Mouse (Mus musculus) embryonic stem cell, embryonic (primary cell): ENCODE measurements around the gene Bcl6.

Experiments used
- CTCF ChIA-PET, 4 experiments: fragments of 300-600 bp in 2 of 4; fragments of 350-600 bp in 2 of 4; sonication (Branson Sonifier 250); formaldehyde crosslinking; loops; one replicate each; lab custom pipeline; 2022; ENCODE audit warnings: inconsistent platforms in 2 of 4; lab: Charles Lee
- POLR2A ChIA-PET, 4 experiments: fragments of 300-600 bp in 2 of 4; fragments of 350-600 bp in 2 of 4; sonication (Branson Sonifier 250); formaldehyde crosslinking; loops; one replicate each; lab custom pipeline; 2022; ENCODE audit warnings: antibody characterized with exemption in 4 of 4, inconsistent platforms in 1 of 4; lab: Charles Lee

Gene Bcl6

DNA sequence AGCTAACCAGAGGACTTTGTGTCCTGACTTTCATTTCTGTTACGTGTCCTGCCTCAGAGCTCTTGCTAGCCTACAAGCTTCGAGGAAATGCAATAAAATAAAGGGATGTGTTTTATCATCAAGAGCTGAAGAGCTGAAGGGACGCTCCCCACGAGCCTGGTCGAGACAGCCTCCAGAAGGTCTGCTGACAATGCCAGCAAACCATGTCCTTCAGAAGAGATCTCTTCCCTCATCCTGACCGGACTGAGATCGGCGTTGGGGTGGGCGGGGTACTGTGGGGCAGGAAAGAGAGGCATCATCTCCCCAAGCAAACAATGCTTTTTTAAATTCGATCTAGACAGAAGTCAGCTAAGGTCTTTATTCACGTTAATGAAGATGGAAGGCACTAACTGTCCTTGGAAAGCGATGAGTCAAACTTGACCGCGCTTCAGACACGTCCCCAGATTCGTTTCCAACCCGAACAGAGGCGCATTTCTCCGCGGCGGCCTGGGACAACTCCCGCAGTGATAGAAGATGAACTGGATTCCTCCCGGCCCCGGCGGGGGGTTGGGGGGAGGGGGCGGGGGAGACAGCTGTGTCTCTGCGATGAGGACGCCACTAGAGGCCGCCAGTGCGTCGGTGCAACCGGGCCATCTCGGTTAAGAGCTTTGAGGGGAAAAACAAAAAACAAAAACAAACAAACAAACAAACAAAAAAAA lies 5.6 kb downstream of the Bcl6 start:
- POLR2A ChIA-PET = interaction anchor here (0.6 to 11.1 kb wide), 28 partner anchors 9 to 1084 kb away, joined by 3 to 116 read pairs (median 4); no protein-coding TSS in a partner anchor
- CTCF ChIA-PET = interaction anchor here (0.5 to 5.6 kb wide), 84 partner anchors 9 to 1995 kb away, joined by 3 to 84 read pairs (median 4); partner anchors contain the start of gene Lpp (in 1 of the 4)

DNA sequence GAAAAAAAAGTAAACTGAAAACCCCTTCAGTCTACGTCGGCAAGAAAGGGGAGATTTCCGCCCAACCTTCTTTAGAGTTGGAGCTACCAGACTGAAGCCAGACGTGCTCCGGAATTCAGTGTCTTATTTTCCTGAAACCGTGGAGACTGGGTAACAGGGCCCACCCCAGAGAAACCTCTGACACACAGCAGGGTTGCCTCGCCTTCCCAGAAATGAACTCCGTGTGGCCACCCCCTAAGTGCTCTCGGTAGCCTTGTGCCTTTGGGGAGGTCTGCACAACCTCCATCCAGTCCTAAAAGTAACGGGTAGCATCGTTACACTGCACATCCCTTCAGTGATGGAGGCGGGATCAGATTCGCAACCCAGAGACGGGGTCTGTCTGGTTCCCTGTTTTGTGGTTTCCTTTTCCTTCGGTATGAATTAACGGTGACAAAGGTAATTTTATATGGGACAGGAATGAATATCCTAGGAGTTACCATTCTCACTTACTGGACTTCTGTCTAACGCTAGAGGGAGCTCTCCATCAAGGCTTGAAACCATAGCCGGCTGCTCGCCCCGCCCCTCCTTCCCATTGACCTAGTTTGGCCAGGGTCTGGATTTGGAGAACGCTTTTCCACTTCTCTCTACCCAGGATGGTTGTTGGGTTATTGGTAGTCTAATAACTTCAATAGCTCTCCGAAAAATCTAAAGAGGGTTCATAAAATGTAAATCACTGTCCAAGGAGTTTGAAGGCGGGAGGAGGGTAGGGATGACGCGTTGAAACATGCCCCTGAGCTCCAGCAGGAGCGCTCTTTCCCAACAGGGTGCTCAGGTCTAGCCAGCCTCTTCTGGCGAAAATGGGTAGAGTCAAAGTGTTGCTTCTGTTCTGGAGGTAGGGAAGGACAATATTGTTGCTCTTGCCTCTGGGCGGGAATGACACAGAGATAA lies 6.5 kb downstream of the Bcl6 start:
- ChIA-PET CTCF (interaction anchor here (0.5 to 5.6 kb wide), 59 partner anchors 9 to 1367 kb away, joined by 3 to 84 read pairs (median 4); partner anchors contain the start of gene Lpp (in 1 of the 4)), POLR2A (interaction anchor here in 3 of 4 experiments (0.6 to 11.1 kb wide), 22 partner anchors 10 to 1085 kb away, joined by 3 to 116 read pairs (median 4); no protein-coding TSS in a partner anchor)

DNA sequence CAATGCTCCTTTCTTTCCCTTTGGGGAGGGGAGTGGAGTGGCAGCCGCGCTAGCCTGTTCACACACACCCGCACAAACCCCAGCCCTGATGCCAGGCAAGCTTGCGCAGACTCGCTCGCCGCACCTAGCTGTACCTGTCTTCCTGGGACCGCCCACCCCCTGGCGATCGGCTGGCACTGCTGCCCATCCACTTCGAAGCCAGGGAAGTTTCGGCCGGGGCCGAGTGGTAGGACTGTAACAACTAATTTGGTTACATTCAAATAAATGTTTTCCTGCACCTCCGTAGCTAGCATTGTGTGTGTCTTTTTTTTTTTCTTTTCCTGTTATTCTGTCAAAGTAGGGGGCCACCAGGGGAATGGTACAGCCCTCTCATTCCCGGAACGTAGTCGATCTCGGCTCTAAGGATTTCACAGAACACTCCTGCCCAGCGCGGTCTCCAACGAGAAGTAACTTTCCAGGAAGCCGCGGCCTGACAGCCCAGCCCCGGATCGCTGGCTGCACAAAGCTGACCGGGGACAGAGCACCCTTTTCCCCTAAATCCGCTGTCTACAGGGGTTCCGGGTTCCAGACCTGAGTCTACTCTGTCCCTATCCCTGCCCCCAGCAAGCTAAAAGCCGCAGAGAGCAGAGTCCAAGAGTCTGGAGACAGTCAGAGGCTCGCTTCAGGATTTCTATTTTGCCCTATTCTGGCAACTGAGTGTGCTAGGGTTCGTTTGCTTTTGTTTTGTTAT lies 7.5 kb downstream of the Bcl6 start:
- POLR2A ChIA-PET = interaction anchor here in 3 of 4 experiments (0.7 to 11.1 kb wide), 9 partner anchors 7 to 1082 kb away, joined by 3 to 116 read pairs (median 4); partner anchors contain the start of genes Bcl6 (in 2 of the 3) and Gm37419 (in 2 of the 3)
- CTCF ChIA-PET = interaction anchor here in 3 of 4 experiments (0.6 to 5.6 kb wide), 12 partner anchors 8 to 1283 kb away, joined by 3 to 84 read pairs (median 4); no protein-coding TSS in a partner anchor

DNA sequence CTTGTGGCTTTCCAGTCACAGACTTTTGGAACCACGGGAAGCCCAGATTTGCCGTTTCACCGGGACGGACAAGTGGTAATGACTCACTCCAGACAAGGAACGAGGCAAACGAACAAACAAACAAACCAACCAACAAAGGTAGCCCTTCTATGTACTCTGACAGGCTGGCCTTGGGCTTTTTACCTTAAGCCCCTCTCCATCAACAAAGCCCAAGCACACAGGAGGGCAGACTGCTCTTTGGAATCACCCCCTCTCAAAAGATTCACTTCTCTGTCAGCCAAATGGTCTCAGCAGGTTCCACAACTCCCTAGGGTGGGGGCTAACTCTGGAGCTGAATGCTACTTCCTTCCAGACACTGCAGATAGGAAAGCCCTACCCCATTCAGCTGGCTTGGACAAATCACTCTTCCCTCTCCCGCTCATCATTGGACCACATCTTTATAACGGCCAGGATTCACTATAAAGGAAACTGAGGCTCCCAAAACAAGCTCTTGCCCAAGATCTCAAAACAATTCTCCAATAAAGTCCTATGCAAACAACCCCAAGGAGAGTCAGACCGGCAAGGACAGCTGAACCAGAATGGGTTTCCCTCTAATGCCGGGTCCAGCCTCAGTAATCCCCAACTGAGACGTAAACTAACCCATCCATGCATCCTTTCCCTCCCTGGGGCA lies 8.3 kb downstream of the Bcl6 start:
- ChIA-PET CTCF (interaction anchor here in 2 of 4 experiments (0.6 to 5.6 kb wide), 6 partner anchors 10 to 1284 kb away, joined by 3 to 84 read pairs (median 3); no protein-coding TSS in a partner anchor), POLR2A (interaction anchor here in 2 of 4 experiments (1.2 to 11.1 kb wide), 5 partner anchors 8 to 1079 kb away, joined by 3 to 116 read pairs (median 6); partner anchors contain the start of genes Bcl6 (in 2 of the 2) and Gm37419 (in 2 of the 2))

DNA sequence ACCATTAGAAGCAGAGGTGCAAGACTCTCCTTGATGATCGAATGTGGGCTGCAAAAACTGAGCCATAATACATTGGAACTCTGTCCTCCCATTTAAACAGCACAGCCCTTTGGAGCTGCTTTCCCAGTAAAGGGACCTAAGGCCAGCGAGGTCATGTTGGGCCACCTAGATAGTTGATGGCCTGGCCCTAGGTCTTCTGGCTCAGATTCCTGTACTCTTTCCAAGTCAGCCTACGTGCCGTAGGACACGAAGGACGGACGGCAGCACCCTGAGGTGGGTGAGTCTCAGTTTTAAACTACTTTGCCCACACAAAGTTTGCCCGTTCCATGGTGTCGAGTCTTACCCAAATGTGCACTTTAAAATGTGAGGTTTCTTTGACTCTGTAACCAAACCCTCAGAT lies 9.2 kb downstream of the Bcl6 start:
- POLR2A ChIA-PET = interaction anchor here in 2 of 4 experiments (1.7 to 2.0 kb wide), 2 partner anchors 9 kb away, joined by 6 to 10 read pairs; partner anchors contain the start of genes Bcl6 (in 2 of the 2) and Gm37419 (in 2 of the 2)
- CTCF ChIA-PET = interaction anchor here in 1 of 4 experiments (1.1 kb wide), 1 partner anchor 12 kb away, joined by 3 read pairs; no protein-coding TSS in a partner anchor

DNA sequence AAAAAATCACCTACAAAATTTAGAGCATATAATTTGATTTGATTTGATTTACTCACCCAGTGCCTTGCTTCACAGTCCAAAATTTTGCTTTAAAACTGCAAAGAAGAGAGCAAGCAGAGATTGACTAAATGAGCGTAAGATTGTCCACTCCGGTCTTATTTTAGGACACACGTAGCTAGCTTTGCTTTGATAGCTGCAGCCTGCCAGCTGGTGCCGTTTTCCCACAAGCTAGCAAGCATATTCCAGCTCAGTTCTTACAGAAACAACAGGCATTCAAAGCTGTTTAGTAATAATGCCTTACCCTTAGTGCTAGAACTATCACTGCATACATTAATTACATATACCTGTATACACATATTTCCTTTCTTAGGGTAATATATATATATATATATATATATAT lies 10.2 kb downstream of the Bcl6 start:
- POLR2A ChIA-PET = interaction anchor here in 3 of 4 experiments (0.7 to 1.4 kb wide), 3 partner anchors 10 to 1312 kb away, joined by 4 to 11 read pairs (median 7); partner anchors contain the start of genes Bcl6 (in 2 of the 3) and Gm37419 (in 2 of the 3)
- CTCF ChIA-PET = no interaction called here

DNA sequence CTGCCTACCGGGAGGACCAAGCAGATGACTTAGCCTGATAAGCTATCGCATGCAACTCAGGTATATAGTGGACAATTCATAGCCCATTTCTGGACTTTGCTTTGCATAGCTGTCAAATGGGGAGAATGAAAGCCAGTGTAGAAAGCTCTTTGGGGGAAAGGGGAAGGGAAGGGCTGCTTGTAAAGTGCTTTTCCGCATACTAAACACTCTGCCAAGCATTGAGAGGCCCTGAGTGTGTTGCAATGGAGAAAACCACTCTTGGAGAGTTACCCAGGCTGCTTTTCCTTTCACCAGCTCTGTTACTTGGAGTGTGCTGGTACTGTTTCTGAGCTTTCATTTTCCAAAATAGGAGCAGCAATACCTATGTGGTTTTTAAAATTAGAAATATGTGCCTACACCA lies 10.9 kb downstream of the Bcl6 start:
- ChIA-PET CTCF (interaction anchor here in 1 of 4 experiments (0.7 kb wide), 1 partner anchor 10 kb away, joined by 4 read pairs; no protein-coding TSS in a partner anchor), POLR2A (interaction anchor here in 2 of 4 experiments (1.2 to 1.4 kb wide), 2 partner anchors 11 kb away, joined by 4 to 7 read pairs; partner anchors contain the start of genes Bcl6 (in 2 of the 2) and Gm37419 (in 2 of the 2))

DNA sequence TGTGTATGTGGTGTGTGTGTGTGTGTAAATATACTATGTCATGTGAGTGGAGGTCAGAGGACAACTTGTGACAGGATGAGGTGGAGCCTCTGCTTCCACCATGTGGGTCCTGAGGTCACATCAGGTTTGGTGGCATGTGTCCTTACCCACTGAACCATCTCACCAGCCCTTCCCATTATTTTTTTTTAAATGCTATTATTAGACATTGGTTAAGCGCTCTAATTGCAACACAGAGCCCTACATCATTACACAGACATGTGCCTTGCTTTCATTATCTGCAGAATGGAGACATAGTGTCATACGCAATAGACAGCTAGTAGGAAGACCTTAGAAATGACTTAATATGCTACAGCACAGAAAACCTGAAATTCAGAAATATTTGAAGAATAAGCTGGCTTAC lies 12.5 kb downstream of the Bcl6 start:
- CTCF ChIA-PET = no interaction called here
- POLR2A ChIA-PET = no interaction called here

DNA sequence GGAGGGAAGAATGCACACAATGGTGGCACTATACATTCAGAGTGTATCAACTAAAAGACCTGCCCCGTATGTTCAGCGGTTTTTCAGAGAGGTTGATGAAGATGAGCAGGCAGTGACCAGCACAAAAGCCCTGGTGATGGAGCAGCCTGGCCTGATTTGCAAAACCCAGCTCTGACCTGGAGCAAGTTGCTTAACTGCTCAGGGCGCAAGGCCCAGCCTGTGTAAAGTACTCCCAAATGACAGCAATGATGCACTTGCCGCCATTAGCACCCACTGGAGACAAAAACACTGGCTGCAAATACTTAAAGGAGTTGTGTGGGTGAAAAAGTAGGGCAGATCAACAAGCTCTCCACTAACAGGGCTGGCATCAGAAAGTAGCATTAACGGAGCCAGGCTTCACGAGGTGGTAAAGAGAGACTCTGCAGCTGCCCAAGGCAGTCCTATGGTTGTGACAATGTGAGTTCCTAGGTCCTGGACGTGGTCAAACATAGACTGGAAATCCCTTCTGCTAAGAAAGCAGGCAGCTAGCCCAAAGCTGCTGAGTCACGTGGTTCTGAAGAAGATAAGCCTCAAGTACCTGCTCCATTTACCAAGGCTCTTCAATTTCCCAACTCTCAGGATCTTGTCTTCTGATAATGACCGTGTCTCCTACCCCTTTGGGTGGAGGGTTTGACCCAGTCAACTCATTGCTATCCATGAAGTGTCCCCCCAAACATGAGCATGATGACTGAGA lies 14.9 kb downstream of the Bcl6 start:
- CTCF ChIA-PET = interaction anchor here in 2 of 4 experiments (0.6 to 2.6 kb wide), 2 partner anchors 9 to 108 kb away, joined by 3 to 14 read pairs; no protein-coding TSS in a partner anchor
- POLR2A ChIA-PET = interaction anchor here in 1 of 4 experiments (2.0 kb wide), 1 partner anchor 13 kb away, joined by 5 read pairs; no protein-coding TSS in a partner anchor

DNA sequence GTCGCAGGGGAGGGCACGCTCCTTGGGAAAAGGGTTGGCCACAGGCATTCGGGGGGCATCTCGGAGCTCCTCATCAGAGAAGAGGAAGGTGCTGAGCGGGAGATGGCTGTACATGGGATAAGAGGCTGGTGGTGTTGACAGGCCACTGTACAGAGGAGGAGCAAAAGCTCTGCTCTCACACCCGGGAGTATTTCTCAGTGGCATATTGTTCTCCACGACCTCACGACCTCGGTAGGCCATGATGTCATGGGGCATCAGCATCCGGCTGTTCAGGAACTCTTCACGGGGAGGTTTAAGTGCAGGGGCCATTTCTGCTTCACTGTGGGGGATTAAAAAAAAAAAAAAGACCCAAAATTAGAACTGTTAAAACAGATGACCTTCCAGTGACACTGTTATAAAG lies 15.8 kb downstream of the Bcl6 start:
- CTCF ChIA-PET = interaction anchor here in 3 of 4 experiments (0.6 to 2.6 kb wide), 3 partner anchors 10 to 109 kb away, joined by 3 to 14 read pairs (median 3); no protein-coding TSS in a partner anchor
- POLR2A ChIA-PET = interaction anchor here in 2 of 4 experiments (1.8 to 2.0 kb wide), 2 partner anchors 13 to 16 kb away, joined by 5 read pairs; partner anchors contain the start of genes Bcl6 (in 1 of the 2) and Gm37419 (in 1 of the 2)

DNA sequence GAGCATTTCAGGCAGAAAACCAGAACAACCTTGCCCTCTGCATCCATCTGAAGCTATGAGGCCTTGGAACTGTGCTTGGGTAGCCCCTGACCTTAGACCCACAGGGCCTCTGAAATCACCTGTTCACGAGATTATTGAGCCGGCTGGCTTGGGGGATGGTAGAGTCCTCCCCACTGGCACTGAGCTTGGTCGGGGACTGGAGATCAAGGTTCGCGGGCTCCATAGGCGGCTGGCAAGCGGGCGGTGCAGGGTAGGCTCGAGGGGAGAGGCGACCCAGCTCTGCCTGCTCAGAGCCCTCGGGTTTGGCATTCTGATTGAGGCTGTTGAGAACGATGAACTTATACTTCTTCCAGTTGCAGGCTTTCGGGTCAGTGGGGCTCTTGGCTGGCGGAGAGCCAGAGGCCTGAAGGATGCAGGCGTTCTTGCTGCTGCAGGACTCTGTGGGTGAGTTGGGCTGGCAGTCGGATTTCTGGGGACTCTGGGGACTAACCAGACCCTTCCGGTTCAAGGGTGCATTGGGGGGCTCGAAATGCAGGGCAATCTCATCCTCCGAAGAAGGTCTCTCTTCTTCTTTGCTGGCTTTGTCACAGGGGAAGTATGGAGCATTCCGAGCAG lies 16.4 kb downstream of the Bcl6 start:
- CTCF ChIA-PET = interaction anchor here in 2 of 4 experiments (1.3 to 2.6 kb wide), 2 partner anchors 10 kb away, joined by 3 to 14 read pairs; no protein-coding TSS in a partner anchor
- POLR2A ChIA-PET = interaction anchor here in 2 of 4 experiments (0.8 to 2.0 kb wide), 3 partner anchors 9 to 17 kb away, joined by 4 to 5 read pairs (median 5); partner anchors contain the start of genes Bcl6 (in 1 of the 2) and Gm37419 (in 1 of the 2)

DNA sequence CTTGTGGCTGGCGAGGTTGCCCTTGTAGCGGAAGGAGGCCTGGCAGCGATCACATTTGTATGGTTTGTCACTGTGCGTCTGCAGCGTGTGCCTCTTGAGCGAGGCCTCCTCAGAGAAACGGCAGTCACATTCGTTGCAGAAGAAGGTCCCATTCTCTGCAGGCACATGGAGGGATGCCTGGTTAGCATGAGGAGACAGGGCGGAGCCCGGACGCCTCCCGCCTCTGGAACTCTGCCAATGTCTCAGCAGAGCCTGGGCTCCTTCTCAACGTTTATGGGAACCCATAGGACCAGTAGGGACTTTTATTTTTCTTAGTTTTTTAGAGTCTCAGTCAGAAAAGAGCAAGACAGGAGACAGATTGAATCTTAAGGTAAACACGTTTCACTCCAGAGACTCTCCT lies 18.7 kb downstream of the Bcl6 start:
- ChIA-PET POLR2A (interaction anchor here in 1 of 4 experiments (1.6 kb wide), 1 partner anchor 19 kb away, joined by 5 read pairs; the partner anchor contains the start of genes Bcl6 and Gm37419), CTCF (interaction anchor here in 1 of 4 experiments (1.2 kb wide), 1 partner anchor 13 kb away, joined by 4 read pairs; no protein-coding TSS in a partner anchor)

DNA sequence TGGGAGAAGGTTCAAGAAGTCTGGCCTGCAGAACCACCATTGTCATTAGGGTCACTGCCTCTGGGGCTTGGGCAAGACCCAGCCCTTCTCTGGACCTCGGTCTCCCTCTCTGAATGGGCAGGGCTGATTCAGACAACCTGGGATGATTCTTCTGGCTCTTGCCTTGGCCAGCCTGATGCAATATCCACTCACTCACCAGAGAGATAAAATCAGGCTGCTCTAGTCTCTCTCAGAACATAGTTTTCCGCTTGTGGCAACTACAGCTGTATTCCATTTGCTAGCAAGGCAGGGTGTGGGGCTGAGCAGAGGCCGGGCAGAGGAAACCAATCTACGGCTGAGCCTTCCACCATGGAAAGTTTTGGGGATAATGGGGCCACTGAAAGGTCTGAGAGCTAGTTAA lies 19.8 kb downstream of the Bcl6 start:
- CTCF ChIA-PET = no interaction called here

DNA sequence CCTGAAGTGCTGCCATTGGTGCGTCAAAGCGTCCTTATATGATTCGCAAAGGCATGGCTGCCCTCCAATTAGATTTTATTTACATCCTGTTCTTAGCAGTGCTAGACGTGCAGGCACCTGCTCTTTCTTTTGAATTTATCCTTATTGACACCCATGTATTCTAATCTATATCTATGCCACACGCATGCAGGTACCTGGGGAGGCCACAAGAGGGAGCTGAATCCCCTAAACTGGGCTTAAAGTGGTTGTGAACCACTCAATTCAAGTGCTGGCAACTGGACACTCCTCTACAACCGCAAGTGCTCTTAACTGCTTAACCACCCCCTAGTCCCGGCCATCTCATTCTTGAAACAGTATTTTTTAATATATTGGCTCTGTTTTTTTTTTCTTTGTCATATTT lies 21.4 kb downstream of the Bcl6 start:
- POLR2A ChIA-PET = interaction anchor here in 2 of 4 experiments (1.0 to 1.5 kb wide), 3 partner anchors 15 to 19 kb away, joined by 4 to 5 read pairs (median 5); no protein-coding TSS in a partner anchor
- CTCF ChIA-PET = interaction anchor here in 3 of 4 experiments (0.6 to 1.3 kb wide), 18 partner anchors 9 to 1099 kb away, joined by 3 to 5 read pairs (median 4); partner anchors contain the start of gene Rtp2 (in 1 of the 3)

More for the DNA sequence above, 19.8 kb downstream of the Bcl6 start:
- POLR2A ChIA-PET = no interaction called here

DNA sequence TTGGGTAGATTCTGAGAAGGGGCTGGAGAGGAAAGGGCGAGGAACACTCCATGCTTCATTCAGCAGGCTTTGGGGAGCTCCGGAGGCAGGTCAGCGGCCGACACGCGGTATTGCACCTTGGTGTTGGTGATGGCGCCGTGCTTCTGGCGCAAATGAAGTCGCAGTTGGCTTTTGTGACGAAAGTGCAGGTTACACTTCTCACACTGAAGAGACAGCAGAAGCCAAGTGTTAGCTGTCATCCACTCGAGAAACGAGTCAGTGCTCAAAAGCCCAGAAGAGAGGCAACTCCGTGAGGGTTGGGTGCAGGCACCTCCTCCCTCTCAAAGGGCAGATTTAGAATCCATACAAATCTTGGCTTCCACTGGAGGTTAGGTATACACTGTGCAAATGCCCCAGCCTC lies 22.6 kb downstream of the Bcl6 start:
- ChIA-PET POLR2A (interaction anchor here in 2 of 4 experiments (0.6 kb wide), 2 partner anchors 602 to 716 kb away, joined by 3 read pairs; no protein-coding TSS in a partner anchor), CTCF (interaction anchor here in 2 of 4 experiments (0.7 to 1.1 kb wide), 3 partner anchors 17 to 704 kb away, joined by 3 to 5 read pairs (median 3); no protein-coding TSS in a partner anchor)
